Mouse (Mus musculus): Measurements from ENCODE around the gene Fam163b.
A peak's percentile ranks its signal among the peaks of the same experiment; 100 is the strongest.

Fam163b gene

DNA sequence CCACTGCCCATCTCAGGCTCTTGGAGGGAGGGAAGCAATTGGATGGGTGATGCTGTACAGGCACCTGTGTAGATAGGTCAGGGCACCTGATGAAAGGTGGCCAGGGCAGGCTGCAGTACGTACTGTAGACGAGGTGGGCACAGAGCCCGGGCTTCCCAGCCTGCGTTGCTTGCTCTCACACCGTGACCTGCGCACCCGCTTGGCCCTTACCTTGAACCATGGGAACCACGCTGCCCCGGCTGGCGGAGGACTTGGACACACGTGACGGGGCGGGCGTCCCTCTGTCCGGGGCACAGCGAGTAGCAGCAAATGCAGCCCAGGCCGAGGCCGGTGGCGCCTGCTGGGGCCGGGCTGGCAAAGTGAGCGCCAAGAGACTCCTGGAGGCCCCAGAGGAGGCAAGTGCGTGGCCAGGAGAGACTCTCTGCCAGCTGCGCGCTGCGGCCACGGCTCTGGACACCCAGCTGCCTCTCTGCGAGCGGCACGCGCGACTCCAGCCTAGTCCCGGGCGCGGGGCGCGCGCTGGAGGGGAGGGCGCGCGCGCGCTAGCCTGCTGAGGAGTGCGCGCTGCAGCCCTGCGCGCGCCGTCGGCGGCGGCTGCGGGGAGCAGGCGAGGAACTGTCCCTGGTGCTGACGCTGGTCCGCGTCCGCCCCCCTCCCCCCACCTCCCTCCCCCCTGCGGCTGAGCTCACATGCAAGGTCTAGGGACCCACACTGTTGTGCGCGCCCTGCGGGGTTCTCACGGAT lies at the start of gene Fam163b:
Fam163b (minus strand) TSS at position 542 of the 744 bp plus-strand sequence.
- DNase-seq (ENCODE audit: low read depth, low spot score) = peak; percentile 76

DNA sequence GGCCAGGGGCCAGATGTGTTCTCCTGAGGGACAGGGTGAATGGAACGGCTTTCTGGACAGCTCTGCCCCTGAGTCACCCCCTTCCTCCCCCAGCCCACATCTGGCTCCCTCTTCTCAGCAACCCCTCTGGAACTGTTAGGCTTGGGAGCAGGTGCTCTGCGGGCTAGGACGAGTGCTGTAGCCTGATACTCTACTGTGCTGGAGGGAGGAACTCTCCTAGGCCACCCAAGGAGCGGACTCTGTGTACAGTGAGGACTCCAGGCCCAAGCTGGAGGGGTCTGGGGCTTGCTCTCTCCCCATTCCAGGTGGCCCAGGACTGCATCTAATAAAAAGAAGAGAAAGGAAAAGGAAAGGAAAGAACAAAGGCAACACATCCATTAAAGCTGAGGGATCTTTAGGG lies 47.7 kb upstream of the Fam163b start:
- DNase-seq (ENCODE audit: low read depth, low spot score) = no peak

GRCm38 (mm10) chr2:27187531-27187930 lies 45.2 kb upstream of the Fam163b start:
- DNase-seq (ENCODE audit: low read depth, low spot score) = no peak

- no peak for DNase-seq (ENCODE audit: low read depth, low spot score)
Measured at GRCm38 (mm10) chr2:27183734-27184133, 41.4 kb upstream of the Fam163b start.

DNA sequence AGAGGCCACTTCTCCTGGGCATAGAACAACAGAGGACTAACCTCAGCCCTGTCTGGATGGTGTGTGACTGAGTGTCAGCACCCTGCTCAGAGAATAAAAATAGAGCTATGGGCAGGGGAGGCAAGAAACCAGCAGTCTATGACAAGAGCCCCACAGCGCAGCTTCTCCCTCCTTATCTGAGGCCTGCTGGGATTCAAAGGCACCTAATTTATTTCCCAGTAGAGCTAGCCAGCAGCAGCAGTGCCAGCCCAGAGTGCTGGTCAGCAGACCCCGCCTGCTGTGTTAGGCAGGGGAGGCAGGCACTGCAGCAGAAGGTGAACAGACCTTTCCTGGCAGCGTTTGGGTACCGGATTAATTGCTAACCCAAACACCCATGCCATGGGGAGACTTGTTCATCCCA lies 39.6 kb upstream of the Fam163b start:
- DNase-seq (ENCODE audit: low read depth, low spot score) = no peak

GRCm38 (mm10) chr2:27179101-27179500 lies 36.8 kb upstream of the Fam163b start:
- DNase-seq (ENCODE audit: low read depth, low spot score) = no peak

GRCm38 (mm10) chr2:27175696-27176267 lies 33.5 kb upstream of the Fam163b start:
- no peak for DNase-seq (ENCODE audit: low read depth, low spot score)

- DNase-seq (ENCODE audit: low read depth, low spot score) = no peak
Measured at GRCm38 (mm10) chr2:27174242-27174641, 32.0 kb upstream of the Fam163b start.

DNA sequence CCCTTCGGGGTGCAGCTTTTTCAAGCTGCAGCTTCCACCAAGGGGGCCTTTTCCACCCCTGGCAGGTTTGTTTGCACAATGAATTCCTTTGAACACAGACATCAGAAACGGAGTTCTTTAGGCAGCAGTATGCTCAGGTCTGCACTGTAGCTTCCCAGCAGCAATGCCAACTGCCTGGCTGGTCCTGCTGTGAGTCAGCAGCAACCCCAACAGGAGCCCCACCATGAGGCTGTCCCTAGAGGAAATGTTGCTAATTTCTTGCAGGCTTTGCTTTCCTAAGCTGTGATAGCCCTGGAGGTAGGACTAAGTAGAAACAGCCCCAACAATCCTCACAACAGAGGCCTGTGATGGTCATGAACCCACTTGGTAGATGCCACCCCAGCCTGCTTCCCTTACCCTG lies 24.7 kb upstream of the Fam163b start:
- no peak for DNase-seq (ENCODE audit: low read depth, low spot score)

- DNase-seq (ENCODE audit: low read depth, low spot score) = no peak
Measured at GRCm38 (mm10) chr2:27166074-27166473, 23.8 kb upstream of the Fam163b start.

DNA sequence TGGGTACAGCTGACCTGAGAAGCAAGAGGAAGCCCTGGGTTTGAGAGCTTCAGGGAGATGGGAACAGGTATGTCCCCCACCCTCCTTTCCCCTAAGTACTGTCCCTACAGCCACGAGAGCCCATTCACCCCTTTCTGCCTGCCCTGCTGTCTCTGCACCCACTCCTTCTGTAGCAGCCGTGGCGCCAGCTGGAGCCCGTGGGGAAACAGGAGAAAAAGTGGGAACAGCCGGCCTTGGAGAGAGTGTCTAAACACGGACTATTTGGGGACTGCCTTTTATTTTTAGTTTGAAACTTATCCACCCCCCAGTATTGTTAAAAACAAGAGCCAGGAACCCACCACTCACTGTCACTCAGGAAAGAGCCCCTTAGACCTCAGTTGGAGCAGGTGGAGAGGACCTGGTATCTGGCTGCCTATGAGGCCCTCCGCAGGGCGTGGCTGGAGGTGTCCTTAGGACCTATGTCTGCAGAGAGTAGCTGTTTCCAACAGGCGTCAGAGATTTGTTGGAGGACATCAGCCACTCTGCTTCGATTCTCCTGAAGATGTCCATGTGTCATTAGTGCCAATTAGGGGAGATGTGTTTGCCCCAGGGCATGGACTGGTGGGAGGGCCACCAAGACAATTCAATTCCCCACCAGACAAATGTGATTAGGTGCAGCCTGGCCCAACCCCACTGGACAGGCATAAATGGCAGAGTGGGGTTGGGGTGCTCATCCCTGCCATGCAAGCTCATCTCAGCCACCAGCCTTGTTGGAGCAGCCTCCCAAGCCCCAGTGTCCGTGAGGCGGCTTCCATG lies 22.7 kb upstream of the Fam163b start, which contains the start of gene Dbh:
Dbh (plus strand) TSS at position 438 of the 795 bp plus-strand sequence.
- no peak for DNase-seq (ENCODE audit: low read depth, low spot score)

- no peak for DNase-seq (ENCODE audit: low read depth, low spot score)
Measured at GRCm38 (mm10) chr2:27163851-27164250, 21.6 kb upstream of the Fam163b start.

- no peak for DNase-seq (ENCODE audit: low read depth, low spot score)
Measured at GRCm38 (mm10) chr2:27162656-27163055, 20.4 kb upstream of the Fam163b start.

- DNase-seq (ENCODE audit: low read depth, low spot score) = no peak
Measured at GRCm38 (mm10) chr2:27161526-27161925, 19.2 kb upstream of the Fam163b start.

GRCm38 (mm10) chr2:27156596-27156995 lies 14.3 kb upstream of the Fam163b start:
- no peak for DNase-seq (ENCODE audit: low read depth, low spot score)

DNA sequence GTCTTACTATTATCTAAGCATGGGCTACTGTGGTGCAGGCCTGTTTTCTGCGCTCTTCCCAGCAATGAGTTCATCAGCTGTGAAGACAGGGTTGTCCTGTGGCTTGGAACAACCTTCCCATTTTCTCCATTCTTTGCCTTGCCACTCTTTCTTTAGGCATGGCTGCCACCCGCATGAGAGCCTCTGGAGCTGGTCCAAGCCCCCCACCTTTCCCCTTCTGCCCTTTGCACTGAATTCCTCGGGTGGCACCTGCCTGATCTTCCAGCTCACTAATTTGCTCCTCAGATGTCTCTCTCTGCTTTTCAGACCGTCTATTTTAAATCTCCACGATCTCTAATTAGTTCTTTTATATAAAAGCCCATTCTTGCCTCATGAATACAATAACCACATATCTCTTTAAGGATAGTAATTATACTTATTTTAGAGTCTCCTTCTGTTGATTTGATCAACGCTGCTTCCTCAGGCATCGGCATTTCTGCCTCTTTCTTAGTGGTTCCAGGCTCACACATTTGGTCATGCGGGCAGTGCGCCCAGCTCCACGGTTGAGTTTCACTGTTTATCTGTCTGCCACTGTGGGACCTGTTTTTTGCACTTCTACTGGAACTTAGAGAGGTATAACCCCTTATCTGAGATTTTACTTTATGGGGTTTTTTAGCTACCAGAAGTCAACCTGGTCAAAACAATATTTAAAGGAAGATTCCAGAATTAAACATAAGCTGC lies 12.3 kb upstream of the Fam163b start:
- no peak for DNase-seq (ENCODE audit: low read depth, low spot score)

DNA sequence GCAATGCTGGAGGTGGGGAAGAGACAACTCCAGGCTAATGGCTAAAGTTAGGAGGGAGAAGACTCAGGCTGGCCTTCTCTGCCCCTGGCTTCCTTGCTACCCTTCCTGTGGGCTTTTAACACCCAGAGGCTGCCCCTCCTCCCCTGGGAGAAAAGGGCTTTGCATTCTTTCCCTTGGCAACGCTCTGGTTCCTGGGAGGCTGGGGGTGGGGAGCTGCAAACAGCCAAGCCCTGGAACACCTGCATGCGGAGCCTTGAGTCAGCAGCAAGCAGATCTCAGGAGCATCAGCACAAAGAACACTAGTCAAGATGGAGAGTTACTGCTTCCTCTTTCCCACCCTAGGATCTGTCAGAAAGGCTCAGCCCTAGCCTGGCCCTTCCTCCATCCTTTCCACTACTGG lies 7.2 kb upstream of the Fam163b start:
- no peak for DNase-seq (ENCODE audit: low read depth, low spot score)

DNA sequence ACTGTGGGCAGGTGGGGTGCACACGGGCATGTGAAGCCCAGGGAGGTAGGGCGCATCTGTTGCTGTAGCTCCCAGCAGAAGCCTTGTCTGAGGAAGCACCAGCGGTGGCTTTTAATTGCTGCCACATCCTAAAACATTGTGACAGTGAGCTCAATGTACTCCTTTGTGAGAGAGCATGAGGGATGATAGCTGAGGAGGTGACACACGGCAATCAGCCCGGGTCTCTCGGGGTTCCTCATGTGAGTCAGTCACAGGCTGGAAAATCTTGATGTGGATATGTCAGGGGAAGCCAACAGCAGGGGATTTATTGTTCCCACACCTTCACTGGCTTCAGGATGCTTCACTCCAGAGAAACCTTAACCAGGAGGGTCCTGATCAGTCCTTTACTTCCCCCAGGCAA lies 4.5 kb upstream of the Fam163b start:
- no peak for DNase-seq (ENCODE audit: low read depth, low spot score)

DNA sequence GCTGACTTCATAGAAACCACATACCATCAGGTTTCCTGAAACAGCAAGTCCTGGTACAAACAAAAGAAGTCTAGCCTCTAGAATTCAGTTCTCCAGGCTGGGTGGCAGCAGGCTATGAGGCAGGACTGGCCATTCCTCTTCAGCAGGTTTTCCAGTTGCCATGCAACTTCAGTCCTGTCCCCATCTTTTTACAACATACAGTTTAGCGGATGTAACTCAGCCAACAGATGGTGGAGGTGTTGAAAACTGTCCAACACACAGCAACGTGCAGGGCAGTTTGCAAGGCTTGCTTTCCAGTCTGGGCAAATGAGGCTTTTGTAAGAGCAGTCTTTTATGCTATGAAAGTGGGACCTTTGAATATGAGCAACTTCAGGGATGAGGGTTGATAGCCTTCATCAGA lies 2.7 kb upstream of the Fam163b start:
- DNase-seq (ENCODE audit: low read depth, low spot score) = no peak

- no peak for DNase-seq (ENCODE audit: low read depth, low spot score)
Measured at GRCm38 (mm10) chr2:27138356-27138755, 3.9 kb downstream of the Fam163b start.

GRCm38 (mm10) chr2:27136789-27137188 lies 5.5 kb downstream of the Fam163b start:
- DNase-seq (ENCODE audit: low read depth, low spot score) = no peak

GRCm38 (mm10) chr2:27136336-27136735 lies 6.0 kb downstream of the Fam163b start:
- DNase-seq (ENCODE audit: low read depth, low spot score) = no peak

Data from R1 (cell line).